Mouse (Mus musculus) R1 (cell line): ENCODE results near the gene Gm21973.

Source experiments
- DNase-seq: peaks from one replicate; pipeline ENCODE4 v3.0.0-alpha.2; 2018; ENCODE audit warnings: low read depth, low spot score

Gm21973 gene

DNA sequence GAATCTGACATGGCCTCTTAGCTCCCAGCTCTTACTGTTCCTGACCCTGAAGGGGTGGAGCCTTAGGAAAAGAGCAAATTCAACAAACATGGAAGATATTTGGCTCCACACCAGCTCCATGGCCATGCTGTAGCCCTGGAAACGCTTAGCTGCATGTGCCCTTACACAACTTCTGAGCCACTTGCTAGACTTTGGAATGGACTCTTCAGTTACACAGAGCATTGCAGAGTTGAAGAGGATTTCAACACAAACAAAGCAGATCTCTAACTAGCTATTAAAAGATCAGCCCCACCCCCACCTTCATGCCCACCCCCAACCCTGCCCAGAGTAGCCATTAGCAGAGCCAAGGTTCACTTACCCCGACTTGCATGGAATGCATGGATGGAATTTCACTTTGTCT is 74.6 kb downstream of the Gm21973 start:
- DNase-seq, result no peak

DNA sequence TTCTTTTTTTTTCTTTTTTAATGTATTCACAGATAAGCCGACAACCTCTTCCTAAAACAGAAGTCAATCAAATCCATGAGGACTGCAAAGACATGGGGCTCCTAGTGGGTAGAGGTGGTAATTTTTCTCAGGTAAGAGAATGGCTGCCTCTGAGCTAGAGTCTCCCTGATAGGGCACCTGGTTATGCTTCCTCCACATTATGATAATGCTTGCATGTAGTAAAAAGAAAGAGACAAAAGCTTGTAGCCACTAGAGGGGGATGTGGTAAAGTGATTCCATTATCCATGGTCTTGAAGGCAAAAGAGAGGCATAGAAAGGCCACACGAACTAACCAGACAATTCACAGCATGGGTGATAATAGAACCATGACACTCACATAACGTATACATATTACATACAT is 75.2 kb downstream of the Gm21973 start:
- DNase-seq, result peak; percentile 22

DNA sequence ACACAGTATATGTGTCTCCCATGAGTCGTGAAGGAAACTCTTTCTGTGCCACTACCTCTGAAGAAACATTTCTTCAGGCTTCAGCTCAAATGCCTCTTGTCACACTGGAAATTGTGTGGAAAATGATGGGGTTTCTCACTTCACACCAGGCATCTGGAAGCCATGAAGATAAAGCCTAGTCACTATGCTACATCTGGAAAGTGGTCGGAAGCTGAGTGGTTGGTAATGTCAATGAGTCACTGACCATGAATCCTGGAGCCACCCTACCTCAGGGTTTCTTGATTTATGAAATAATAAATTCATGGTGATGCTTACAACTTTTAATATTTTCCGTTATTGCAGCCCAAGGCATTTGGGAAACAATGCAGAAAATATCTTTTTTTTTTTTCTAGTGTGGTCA is 84.7 kb downstream of the Gm21973 start:
- DNase-seq, result no peak

DNA sequence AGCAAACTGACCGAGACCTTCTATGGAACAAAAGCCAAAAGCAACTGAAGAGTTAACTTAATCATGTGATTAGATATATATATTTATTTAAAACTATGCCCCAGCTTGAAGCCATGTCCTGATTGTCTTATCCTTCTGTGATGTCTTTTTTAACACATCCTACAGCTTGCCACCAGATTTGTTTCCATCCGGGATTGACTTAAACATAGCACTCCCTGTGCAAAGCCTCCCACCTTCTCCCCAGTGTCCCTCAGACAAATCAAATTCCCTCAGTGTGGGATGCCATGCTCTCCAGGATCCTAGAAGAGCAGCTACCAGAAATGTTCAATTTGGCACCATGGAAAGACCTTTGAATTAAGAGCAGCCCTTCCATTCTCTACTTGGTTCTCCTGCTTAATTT is 85.7 kb downstream of the Gm21973 start:
- DNase-seq, result no peak

DNA sequence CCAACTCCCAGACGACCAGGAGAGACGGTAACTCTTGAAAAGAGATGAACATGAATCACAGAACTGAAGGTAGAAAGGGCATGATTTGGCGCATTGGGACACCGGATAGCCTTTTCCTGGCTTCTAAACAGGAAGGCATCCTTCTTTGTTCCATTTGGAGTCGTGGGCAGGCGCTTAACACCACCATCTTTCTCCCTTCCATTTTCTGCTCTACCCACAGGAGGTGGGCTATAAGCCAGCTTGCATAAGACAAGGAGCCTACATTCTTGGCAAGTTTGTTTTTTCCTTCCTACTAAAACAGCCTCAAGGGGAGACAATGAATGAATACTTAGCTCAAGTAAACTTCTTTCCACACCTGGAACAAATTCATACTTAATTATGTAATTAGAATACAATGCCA is 88.5 kb downstream of the Gm21973 start:
- DNase-seq, result no peak

DNA sequence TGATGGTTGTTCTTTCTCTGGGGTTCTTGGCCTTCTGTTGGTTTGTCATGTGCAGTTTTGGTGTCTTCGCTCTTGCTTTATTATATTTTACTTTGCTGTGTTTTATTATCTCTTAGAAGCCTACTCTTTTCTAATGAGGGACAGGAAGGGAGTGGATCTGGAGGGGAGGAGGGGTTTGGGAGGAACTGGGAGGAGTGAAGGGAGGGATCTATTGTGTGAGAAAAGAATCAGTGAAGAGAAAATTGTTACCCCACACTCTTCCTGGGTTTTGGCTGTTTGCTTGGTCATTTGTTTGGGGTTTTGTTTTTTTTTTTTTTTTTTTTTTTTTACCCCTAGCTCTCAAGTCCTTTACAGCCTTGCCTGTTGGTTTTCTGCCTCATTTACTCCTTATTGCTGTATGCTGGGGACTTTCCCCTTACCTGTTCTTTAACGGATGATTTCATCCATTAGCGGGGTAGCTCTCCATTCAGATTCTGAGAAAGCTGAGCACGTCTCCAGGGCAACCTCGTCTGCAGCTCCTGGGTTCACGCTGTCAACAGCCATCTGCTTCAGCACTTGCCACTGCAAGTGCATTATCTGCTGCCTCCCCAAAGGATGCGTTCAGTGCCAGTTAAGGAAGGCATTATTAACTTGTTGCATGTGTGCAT is 96.1 kb downstream of the Gm21973 start:
- no peak for DNase-seq

DNA sequence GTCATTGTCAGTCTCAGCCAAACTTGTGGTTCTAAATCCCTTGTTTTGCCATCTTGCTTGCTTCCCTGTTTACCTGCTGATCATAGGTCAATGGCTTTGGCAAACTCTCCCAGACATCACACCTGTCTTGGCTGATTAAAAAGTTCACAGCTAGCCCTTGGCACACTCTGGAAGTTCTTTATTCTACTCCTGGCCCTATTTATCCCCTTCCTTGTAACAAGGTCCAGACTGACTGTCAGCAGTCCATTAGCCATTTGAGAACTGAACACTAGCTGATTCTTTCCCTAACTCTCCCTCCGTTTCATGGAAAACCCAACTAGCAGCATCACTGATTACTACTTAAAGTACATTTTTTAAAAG is 96.6 kb downstream of the Gm21973 start:
- no peak for DNase-seq
